Mouse (Mus musculus): ENCODE measurements around the gene Dclk1.

Gene Dclk1

DNA sequence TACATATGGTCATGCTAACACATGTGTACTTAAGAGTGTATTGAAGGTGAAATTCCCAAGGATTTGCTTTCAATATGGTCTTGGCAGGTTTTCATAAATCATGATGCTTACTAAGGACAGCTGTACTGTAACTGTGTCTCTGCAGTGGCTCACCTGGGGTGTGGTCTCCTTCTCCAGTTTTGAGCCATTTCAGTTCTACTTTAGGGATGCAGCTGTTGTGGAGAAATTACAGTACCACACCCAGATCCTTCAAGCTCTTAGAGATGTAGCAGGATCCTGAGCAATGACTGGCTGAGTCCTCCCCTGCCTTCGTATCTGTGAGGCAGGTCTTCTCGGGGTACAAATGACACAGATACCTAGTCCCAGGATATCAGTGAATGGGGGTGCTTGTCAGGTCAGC lies 8.5 kb downstream of the Dclk1 start:
- no peak for DNase-seq (ENCODE audit: extremely low read depth, low read depth)

DNA sequence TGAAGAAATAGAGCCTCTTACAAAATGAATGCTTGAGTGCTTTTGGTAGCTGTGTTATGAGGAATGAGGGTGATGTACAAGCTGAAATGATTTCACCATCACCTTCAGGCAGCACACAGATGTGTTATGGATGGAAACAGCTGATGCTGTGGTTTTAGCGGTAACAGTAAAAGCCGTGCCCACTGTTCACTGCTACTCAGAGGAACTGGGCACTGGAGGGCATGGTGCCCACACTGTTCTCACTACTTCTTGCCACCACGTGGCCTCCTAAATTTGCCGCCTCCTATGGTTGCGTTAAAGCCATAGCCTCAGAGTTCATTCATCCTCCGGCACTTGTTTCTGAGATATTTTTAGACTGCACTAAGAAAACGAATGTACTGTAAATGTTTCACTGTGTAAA lies 18.0 kb downstream of the Dclk1 start:
- DNase-seq (ENCODE audit: extremely low read depth, low read depth), result no peak

DNA sequence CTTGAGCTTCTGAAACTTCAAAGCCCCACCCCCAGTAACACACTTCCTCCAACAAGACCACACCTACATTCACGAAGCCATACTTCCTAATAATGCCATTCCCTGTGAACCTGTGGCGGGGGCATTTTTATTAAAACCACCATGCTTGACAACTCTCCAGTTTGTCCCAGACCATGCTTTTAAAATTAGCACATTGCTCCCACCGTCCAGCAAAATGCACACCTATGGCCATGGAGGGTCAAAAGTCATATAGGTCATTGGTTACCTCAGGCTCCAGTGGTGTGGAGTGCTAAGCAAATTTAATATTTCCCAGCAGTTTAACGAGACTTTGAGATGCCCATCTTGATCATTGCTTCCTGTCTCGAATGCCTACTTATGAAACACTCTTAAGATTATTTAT lies 23.9 kb downstream of the Dclk1 start:
- no peak for DNase-seq (ENCODE audit: extremely low read depth, low read depth)

DNA sequence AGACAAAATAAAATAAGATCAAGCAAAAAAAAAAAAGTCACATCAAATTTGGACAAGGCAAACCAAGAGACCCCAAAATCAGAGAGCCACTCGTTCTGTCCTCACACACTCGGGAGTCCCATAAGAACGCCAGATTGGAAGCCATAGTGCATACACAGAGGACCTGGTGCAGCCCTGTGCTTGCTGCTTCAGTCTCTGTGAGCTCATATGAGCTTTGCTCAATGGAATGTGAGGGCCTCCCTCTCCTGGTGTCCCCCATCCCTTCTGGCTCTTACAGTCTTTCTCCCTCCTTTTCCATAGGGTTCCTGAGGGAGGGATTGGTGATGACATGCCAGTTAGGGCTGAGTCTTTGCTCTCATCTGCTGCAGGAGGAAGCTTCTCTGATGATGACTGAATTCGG lies 27.6 kb downstream of the Dclk1 start:
- no peak for DNase-seq (ENCODE audit: extremely low read depth, low read depth)

DNA sequence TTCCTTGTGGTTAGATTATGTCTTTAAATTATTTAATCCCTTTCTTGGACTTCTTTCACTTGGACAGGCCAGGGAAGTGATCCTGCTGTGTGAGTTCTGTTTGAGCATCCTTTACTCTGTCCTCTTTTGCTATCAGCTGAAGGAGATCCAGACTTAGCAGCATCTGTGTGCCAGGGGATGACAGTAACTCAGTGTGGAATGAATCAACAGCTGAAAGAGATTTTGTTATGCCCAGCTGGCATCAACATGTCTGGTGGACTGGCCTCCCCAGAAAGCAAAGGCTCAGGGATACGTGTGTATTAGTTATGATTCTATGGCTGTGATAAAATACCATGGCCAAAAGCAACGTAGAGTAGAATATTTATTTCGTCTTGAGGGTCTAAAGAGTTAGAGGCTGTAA lies 28.2 kb downstream of the Dclk1 start:
- no peak for DNase-seq (ENCODE audit: extremely low read depth, low read depth)

DNA sequence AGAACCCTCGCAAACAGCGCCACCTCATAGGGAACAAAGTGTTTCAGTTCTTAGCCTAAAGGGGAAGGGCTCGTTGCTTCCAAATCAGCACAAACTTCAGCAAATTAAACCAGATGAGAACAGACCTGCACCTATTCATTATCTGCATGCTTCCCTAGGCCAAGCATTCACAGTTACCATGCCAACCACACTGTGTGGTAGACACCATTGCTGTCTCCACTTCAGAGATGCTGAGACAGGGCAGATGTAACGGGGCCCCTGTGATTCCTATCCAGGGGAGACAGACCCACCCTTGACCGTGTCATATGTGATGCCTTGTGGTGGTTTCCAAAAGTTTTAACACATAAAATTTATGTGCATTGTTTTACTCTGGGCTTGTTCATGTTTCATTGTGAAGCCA lies 28.8 kb downstream of the Dclk1 start:
- DNase-seq (ENCODE audit: extremely low read depth, low read depth), result no peak

DNA sequence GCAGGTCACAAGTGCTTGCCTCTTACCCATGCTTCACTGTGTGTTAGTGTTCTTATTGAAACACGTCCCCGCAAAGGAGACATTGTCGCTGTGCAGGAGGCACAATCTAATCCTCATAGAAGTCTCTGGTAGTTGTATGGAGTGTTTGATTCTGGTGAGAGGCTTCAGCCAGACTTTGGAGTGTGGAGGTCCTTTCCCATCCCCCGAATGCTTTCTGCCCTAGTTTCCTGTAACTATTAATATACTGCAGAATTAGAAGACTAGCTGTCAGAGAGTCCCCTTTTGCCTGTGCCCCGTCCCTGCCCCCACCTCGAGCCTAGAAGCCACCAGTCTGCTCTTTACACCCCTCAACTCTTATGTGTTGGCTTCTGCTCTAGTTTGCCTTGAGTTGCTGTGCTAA lies 30.4 kb downstream of the Dclk1 start:
- no peak for DNase-seq (ENCODE audit: extremely low read depth, low read depth)

DNA sequence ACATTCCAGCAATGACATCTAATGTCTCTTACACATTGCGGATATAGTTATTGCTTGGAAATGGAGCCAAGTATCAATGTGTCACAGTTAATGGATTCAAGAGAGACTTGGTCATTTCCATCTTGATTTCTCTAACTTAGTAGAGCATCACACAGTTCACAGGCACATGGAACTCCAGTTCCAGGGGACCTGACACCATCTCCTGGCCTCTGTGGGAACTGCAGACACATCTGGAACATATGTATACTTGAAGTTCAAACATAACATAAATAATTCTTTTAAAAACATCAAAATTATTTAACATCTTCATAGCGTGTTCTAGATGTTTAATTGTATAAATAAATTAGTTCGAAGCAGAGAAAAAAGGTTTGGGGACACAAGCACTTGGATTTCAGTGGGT lies 34.3 kb downstream of the Dclk1 start:
- no peak for DNase-seq (ENCODE audit: extremely low read depth, low read depth)

DNA sequence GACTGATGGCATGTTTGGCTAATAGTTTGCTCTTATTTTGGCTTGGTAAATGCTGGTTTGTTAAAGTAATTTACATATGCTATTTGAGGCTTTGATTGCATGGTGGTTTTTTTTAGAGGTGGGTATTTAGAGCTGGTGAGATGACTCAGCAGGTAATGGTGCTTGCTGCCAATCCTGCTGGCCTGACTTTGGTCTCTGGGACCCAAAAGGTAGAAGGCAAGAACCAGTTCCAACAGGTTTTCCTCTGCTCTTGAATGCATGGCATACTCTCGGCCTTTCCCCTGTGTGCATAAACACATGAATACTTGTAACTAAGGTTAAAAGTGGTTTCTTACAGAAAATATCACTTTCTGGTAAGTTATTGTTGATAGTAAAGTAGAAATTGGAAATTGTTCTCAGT lies 34.7 kb downstream of the Dclk1 start:
- no peak for DNase-seq (ENCODE audit: extremely low read depth, low read depth)

DNA sequence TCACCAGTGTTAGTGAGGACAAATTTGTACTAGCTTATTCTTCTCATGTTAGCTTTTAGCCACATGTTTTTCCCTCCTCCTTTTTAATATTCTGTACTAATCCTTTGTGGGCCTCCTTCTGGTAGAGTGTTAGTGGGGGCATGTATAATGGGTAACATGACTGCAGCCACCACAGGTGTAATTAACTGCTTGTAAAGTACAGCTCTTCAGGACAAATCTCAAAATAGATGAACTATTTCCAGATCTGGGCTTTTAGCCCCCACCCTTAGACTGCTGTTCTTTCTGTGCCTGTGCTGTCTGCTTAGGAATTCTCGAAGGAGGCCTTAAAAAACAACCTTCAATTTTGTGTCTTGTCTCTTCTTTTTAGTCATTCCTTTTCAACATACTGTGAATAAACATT lies 35.7 kb downstream of the Dclk1 start:
- no peak for DNase-seq (ENCODE audit: extremely low read depth, low read depth)

DNA sequence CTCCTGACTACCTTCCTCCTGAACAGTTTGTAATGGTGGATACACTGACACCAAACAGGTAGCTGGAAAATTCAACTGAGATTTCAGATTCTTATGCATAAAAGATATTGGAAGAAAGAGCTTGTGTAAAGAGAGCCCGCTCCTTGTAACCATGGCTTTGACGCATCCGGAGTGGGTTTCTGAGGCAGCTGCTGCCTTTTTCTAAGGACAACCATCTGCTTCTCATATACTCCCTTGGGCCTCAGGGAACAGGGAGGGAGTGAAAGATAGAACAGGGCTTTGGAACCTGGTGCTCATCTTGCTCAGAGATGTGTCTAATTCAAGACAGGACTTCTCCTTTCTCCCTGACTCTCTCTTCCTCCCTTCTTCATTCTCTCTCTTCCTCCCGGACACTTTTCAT lies 37.8 kb downstream of the Dclk1 start:
- no peak for DNase-seq (ENCODE audit: extremely low read depth, low read depth)

DNA sequence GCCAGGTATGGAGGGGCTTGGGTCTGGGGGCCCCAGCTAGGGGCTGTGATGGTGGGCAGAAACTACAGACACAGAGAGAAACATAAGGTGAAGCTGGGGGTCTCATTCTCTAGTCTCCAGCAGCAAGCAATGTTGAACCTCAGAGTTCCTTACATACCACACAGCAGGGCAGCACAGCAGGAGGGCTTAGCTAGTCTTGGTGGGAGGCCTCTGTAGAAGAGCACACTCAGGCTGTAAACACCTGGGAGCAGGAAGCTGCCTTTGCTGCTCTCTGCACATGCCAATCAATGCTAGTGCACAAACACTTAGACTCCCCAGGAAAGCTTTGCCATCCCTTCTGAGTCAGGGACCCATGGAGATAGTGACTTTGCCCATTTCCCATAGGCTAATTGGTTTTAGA lies 38.3 kb downstream of the Dclk1 start:
- DNase-seq (ENCODE audit: extremely low read depth, low read depth), result no peak

DNA sequence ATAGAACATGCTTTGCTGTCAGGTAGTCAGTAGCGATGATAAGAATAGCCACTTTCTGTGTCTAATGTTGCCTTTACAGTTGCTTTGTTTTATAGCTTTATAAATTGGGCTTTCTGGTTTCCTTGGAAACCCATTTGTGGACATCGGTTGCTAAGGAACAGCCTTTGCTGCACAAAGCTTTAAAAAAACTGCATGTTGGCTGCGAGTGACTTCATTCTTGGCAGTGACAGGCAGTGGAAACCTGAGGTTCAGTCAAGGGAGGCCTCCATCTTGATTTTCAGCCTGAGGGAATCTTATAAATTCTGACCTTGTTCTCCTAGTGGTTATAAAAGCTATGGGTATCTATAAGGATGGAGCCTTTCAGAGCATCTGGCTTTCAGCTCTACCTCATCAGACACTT lies 42.1 kb downstream of the Dclk1 start:
- DNase-seq (ENCODE audit: extremely low read depth, low read depth), result no peak

DNA sequence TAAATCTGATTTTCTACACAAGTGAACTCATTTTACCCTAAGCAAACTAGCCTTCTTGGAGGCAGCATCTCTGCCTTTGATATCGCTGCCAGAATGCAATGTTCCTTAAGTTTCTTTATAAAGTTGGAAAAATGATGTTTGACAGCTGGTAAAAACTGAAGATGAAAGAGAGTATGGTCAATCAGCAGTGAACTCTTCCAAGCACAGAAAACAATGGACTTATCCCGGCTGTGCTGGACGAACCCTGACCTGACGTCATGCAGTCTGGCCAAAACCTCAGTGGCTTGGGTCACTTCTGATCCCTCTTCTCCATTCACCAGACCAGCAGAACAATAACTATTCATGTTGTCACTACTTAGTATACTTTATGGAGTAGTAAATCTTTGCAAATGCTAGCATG lies 46.6 kb downstream of the Dclk1 start:
- no peak for DNase-seq (ENCODE audit: extremely low read depth, low read depth)

DNA sequence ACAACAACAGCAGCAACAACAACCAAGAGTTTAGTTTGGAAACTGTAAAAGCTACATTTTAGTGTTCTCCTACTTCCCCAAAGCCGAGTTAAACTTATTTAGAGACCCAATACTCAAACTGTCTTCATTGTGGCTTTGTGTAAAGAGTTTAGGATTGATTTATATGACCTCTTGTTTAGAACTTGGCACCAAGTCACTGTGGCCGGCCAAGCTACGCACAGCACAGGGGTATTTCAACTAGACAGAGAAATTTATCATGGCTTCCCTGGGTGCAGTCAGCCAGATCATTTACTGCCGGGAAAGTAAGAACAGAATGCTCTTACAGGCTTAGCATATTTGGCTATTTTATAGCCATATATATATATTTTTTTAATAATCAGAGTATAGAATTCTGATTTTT lies 49.8 kb downstream of the Dclk1 start:
- DNase-seq (ENCODE audit: extremely low read depth, low read depth), result no peak

DNA sequence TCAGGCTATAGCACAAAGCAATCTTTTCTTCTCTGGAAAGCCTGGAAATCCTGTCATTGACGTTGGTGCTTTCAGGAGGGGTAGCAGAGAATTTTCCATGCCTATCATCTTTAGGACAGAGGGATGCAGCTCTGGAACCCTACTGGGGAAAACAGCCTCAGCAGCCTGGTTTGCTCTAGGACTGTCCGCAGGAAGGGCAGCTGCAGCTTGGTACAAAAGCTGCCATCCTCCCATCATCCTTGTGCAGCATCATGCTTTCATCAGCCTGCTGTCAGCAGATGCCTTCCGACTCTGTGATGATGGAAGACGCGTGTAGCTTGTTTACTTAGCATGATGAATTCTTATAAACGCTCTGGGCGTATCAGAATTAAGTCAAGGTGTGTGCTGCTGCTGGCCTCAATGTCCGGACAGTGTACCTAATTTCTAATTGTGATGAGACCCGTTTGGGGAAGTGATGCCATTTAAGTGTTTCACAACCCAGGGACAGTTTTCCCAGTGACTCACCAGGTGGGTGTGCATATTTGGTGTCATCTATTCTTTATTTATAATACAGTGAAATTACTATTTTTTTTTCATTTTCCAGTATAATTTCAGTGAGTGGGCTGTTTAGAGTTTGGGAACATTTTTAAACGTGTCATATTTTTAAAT lies 50.7 kb downstream of the Dclk1 start:
- no peak for DNase-seq (ENCODE audit: extremely low read depth, low read depth)

DNA sequence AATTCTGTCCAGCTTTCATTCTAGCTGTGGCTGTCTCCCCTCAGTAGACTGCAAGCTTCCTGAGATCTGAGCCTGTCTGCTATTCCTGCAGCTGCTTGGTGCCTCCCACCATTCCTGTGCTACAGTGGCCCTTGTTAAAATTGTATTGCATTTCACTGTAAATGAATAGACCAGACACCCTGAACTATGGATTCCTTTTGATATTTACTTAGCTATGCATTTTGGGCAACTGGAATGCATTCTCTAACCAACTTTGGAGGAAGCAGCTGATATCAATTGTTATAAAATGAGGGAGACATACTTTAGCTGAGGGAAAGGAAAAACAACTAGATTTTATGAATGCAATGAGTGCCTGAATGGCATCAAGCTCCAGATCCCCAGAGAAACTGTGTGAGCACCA lies 63.5 kb downstream of the Dclk1 start:
- no peak for DNase-seq (ENCODE audit: extremely low read depth, low read depth)

DNA sequence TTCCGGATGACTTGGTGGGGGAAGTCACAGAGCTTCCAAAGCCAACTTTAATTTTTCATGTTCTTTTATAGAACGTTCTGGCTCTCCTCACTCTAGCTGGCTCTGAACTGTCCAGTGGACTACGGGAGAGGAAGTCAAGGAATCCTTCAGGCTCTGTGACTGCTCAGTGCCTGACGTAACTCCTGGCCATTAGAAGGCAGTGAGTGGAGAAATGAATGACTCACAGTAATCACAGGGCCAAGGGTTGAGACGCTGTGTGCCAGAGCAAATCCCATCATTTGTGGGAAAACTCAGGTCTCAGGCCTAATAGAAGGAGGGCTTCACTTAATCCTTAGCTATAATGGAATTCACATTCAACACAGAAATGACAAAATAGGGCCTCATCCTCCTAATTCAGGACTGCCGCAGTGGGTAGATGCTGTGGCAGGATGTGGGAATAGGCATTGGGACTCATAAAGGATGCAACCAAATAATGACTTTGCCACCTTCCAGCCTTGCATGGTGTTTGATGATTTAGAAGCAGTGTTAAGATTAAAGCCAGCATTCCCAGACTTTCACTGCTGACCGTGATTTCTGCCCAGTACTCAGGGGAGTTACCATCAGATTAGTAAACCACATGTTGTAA lies 65.5 kb downstream of the Dclk1 start:
- no peak for DNase-seq (ENCODE audit: extremely low read depth, low read depth)

DNA sequence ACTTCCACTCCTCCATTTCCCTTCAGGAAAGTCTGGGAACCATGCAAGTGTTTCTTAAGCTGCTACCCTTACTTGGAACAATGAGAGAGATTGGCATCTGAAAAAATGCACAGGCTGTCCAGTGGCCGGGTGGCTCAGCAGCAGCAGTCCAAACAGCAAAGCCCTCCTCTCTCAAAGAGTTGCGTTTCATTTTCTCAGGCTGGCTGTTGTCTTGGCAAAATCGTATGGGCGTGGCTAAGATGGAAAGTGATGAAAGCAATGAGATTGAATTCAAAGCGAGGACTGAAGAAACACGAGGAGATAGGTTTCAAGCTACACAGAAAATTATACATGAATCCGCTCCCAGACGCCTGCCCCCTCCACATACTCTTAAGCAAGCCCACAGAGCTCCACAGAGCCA lies 67.8 kb downstream of the Dclk1 start:
- no peak for DNase-seq (ENCODE audit: extremely low read depth, low read depth)

DNA sequence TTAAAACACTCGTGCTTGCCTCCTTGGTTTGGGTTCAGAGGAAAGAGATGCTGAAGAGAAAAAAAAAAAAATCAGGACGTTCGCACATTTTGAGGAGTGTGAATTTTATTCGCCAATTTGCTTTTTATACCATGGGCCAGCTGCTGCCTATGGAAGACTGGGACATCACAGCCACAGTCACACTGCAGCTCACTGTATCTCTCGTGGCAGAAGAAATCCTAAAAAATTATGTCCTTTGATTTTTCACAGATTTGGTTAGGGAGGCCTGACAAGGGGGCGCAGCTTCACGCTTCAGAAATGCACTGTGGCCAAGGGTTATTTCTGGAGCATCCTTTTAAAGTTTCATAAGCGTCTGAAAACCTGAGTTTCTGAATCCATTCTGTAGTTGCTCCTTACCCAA lies 73.7 kb downstream of the Dclk1 start:
- no peak for DNase-seq (ENCODE audit: extremely low read depth, low read depth)

DNA sequence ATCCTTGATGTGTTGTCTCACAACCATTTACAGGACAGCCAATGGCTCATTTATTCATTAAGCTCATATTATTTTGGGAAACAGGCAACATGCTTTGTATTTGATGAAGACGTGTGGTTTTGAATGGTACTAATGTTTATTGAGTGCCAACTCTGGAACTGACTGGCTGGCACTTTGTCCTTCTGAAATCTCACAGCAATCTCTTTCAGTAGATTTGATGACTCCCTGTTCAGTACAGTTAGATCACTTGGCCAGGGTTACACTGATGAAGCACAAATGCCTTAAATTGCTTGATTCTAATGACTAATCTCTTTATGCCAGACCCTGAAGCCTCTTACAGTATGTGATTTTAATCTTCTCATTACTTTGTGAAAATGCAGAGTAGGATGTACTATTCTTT lies 75.9 kb downstream of the Dclk1 start:
- DNase-seq (ENCODE audit: extremely low read depth, low read depth), result no peak

DNA sequence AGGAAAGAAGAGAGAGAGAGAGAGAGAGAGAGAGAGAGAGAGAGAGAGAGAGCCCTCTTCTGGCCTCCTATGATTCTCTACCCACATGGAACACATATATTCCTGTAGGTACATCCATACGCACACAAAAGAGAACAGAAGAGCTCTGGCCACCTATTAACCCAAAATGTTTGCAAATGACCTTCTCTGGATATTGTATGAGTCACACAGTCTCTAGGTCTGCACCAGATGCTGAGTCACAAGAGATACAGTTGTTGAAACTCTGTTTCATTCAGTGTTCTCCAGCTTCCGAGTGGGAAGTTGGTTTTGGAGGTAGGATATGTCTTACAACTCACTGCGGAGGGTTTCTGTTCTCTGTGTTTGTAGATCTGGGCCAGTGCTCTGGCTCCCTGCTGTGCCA lies 78.4 kb downstream of the Dclk1 start:
- no peak for DNase-seq (ENCODE audit: extremely low read depth, low read depth)

DNA sequence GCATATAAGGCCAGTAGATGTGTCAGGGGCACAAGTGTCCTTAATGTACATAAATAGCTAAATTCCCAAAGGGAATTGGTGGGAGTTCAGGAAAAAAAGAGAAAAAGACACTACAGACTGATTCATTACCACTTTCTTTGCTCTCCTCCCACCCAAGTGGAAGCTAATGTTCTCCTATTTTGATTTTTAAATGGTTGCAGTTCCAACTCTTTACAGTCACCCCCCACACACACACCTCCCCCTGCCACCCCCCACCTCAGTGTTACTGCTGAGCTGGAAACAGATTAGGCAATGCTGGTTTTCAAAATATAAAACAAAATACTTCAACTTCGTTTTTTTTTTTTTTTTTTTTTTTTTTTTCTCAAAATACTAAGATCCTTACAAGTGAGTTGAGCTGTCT lies 81.9 kb downstream of the Dclk1 start:
- DNase-seq (ENCODE audit: extremely low read depth, low read depth), result no peak

DNA sequence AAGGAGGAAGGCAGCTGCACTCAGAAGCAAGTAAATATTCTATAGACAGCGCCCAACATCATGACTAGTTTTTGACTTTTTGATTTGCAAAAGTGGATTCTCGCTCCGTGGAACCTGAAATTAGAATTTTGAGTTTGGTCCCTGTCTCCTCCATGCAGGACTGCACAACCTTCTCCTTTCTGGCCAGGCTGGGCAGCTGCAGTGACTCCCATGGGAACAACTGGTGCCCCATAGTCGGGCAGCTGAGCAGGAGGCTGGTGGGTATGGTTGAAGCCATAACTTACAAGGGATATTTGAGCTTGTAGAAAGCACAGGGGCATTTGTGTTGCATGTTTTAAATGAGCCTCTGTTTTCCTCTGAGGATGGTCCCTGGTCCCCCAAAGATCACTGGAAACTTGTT lies 88.3 kb downstream of the Dclk1 start:
- no peak for DNase-seq (ENCODE audit: extremely low read depth, low read depth)

All from MEL-GATA-1-ER (cell line).